Mouse (Mus musculus): Measurements from ENCODE around the gene Gpat3. TPM values are rescaled to one million over a fixed set of nuclear protein-coding genes. Genes with fewer than 3 reads are reported as not detected.

Gene Gpat3
- polyA plus RNA-seq (2015; fragmentation: Nextera tagmentation; extraction: Ambion mirVana), result 1.6 and 2.6 TPM in 2 replicates

DNA sequence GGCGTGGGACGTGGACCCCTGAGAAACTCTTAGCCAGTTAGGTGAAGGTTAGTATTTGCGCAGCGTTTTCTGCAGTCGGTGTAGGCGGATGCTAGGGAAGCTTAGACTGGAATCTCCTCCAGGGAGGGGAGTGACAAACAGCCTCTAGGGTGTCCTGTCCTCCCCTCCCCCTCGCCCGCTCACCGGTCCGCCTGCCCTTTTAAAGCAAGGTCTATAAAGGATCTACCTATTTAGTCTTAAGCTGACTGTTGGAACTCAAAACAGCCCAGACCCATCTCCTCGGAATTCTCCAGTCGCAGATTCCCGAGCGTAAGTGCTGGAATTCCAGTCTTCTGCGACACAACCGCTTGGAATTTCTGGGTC lies at the start of gene Gpat3:
Gene Gpat3, plus strand, starts transcription at position 229 of the 363 bp plus-strand sequence.
- peak; percentile 54; the same call in 1 of the 2 replicates for ATAC-seq (replicated peaks; ENCODE audit: low FRiP score, low read depth)
- H3K4me2 ChIP-seq (ENCODE audit: low read length), result peak within 1 kb of the TSS; percentile 99
- H3K27me3 ChIP-seq (ENCODE audit: insufficient read depth, low read length), result no peaks in the 10 kb centered on the region; the same call in 1 of the 2 replicates
- no peaks in the 10 kb centered on the region for H3K36me3 ChIP-seq (ENCODE audit: insufficient read depth, low read length)
- WGBS, result 1% methylated on average over 16 of the region's 16 CpGs
- H3K9ac ChIP-seq (ENCODE audit: low read depth, low read length), result peak within 1 kb of the TSS; percentile 64
- DNase-seq (ENCODE audit: low spot score), result peak; percentile 58
- TF ChIP-seq CTCF (IDR thresholded peaks at IDR 0.05; ENCODE audit: low read depth), result no peak
- no peaks in the 10 kb centered on the region for H3K9me3 ChIP-seq (replicated peaks; ENCODE audit: low read length)
- peak within 1 kb of the TSS; percentile 61 for H3K4me3 ChIP-seq (replicated peaks; ENCODE audit: low read depth, low read length)
- H3K27ac ChIP-seq, result peak within 1 kb of the TSS; percentile 39; the same call in 1 of the 2 replicates
- peaks cover 5% of the 10 kb centered on the region; the same call in 1 of the 2 replicates for H3K4me1 ChIP-seq (replicated peaks; ENCODE audit: insufficient read depth, low read length)

DNA sequence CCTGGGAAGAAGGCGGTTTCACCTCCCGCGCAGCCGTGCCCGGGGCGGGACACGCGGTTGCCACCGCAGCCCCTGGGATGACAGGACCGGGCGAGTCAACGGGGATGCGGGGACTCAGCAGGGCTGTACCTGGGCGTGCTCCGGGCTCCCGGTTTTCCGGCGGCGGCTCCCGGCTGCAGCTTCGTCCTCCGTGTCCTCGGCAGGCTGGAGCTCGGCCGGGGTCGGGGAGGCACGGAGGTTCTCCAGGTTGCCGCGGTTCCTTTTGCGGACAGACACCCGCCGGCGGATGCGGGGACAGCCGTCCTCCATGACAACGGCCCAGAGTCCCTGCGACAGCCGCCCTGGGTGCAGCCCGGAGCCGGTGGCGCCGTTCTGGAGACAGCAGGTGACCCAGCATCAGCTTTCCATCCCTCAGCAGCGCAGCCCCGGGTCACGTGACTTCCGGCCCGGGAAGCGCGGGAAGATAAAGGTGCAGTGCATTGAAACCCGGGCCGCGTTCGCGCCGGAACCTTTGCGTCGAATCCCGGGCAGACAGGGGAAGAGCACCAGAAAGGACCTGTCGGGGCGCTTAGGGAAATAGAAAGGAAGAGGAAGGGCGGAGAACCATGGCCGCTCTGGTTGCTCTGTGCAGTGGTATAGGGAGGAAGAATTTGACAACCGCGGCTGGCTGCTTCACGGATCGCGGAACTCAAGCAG lies 47.2 kb upstream of the Gpat3 start, which contains the start of the genes Helq and Mrps18c:
Gene Helq, minus strand, starts transcription at position 434 of the 696 bp plus-strand sequence.
Gene Mrps18c, plus strand, starts transcription at position 463 of the 696 bp plus-strand sequence.
- Histone ChIP-seq H3K27ac (no peak within 1 kb of the TSS), H3K27me3 (ENCODE audit: insufficient read depth, low read length) (no peaks in the 10 kb centered on the region), H3K36me3 (ENCODE audit: insufficient read depth, low read length) (0 out of 2 replicates have a peak, but pooled peaks cover 10% of the 10 kb centered on the region), H3K4me3 (replicated peaks; ENCODE audit: low read depth, low read length) (peak within 1 kb of the TSS; percentile 52), H3K4me2 (ENCODE audit: low read length) (peak within 1 kb of the TSS; percentile 94), H3K9me3 (replicated peaks; ENCODE audit: low read length) (no peaks in the 10 kb centered on the region), H3K9ac (ENCODE audit: low read depth, low read length) (peak within 1 kb of the TSS; percentile 65), H3K4me1 (replicated peaks; ENCODE audit: insufficient read depth, low read length) (no peaks in the 10 kb centered on the region; the same call in 1 of the 2 replicates)
- peak; percentile 95 for DNase-seq (ENCODE audit: low spot score)
- under 1% methylated on average over 66 of the region's 67 CpGs for WGBS
- TF ChIP-seq CTCF (IDR thresholded peaks at IDR 0.05; ENCODE audit: low read depth), result no peak
- ATAC-seq (replicated peaks; ENCODE audit: low FRiP score, low read depth), result peak; percentile 95

DNA sequence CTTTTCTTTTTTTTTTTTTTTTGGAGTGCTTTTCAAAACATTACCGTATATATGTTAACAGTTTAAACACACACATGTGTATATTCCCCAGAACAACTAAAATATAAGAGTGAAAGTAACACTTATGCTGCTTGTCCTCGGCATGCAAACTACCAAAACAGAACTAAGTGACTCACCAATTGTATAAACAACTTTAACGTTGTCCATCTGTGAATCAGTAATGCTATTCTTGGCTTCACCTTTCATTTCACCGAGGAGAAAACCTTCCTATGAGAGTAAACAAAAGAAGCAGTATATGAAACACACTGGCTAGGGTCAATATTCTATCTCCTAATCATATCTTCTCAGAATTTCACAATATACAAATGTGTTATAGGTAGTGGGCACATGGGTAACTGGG lies 27.2 kb upstream of the Gpat3 start:
- 0 out of 2 replicates have a peak, but pooled peaks cover 2% of the 10 kb centered on the region for H3K36me3 ChIP-seq (ENCODE audit: insufficient read depth, low read length)
- 69% methylated on average over 4 of the region's 4 CpGs for WGBS
- no peak for TF ChIP-seq CTCF (IDR thresholded peaks at IDR 0.05; ENCODE audit: low read depth)
- ATAC-seq (replicated peaks; ENCODE audit: low FRiP score, low read depth), result no peak
- H3K4me3 ChIP-seq (replicated peaks; ENCODE audit: low read depth, low read length), result no peak overlapping the region
- no peaks in the 10 kb centered on the region for H3K9me3 ChIP-seq (replicated peaks; ENCODE audit: low read length)
- no peaks in the 10 kb centered on the region for H3K4me1 ChIP-seq (replicated peaks; ENCODE audit: insufficient read depth, low read length)
- no peaks in the 10 kb centered on the region for H3K27me3 ChIP-seq (ENCODE audit: insufficient read depth, low read length)
- H3K27ac ChIP-seq, result no peak overlapping the region
- no peak overlapping the region for H3K9ac ChIP-seq (ENCODE audit: low read depth, low read length)
- no peak for DNase-seq (ENCODE audit: low spot score)
- no peak overlapping the region for H3K4me2 ChIP-seq (ENCODE audit: low read length)

DNA sequence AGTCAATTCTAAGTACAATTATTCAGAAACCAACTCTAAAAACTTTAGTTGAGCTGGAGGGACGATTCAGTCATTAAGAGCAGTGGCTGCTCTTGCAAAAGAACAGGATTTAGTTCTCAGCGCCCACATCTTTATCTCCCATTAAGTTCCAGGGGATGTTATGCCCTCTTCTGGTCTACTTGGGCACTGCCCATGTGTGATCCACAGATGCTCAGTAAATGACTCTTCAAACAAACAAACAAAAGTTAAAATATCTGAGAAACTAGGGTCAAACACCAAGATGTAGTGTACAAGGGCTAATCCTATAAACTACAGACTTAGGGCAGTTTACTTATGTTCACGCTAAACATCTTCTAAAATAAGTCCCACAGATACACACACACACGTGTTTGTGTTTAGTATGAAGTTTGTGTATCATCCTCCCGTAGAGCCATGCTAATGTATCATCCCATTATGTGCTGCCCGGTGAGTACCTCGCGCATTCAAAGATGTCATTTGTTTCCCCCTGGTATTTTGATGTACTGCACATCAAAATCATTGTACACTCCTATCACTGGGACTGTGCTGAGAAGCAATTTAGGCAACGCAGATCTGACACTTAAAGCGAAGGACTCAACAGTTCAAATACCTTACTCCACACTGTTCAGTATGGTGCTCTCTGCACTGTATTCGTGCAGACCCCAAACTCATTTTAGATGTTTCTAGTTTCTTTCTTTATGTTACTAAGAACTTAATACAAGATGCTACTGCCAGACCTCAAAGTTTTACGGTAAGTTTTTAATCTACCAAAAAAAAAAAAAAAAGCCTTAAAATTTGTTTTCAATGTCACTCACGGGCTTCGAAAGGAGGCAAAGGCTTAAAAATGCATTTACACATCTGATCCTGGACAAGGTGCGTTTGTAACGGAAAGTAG lies 25.7 kb upstream of the Gpat3 start:
- peak; percentile 54 for TF ChIP-seq CTCF (IDR thresholded peaks at IDR 0.05; ENCODE audit: low read depth)
- no peaks in the 10 kb centered on the region for H3K4me1 ChIP-seq (replicated peaks; ENCODE audit: insufficient read depth, low read length)
- WGBS, result 33% methylated on average over 16 of the region's 16 CpGs
- H3K4me3 ChIP-seq (replicated peaks; ENCODE audit: low read depth, low read length), result peak overlapping the region; percentile 90
- 0 out of 2 replicates have a peak, but pooled peaks cover 2% of the 10 kb centered on the region for H3K36me3 ChIP-seq (ENCODE audit: insufficient read depth, low read length)
- peak overlapping the region; percentile 90 for H3K9ac ChIP-seq (ENCODE audit: low read depth, low read length)
- peak overlapping the region; percentile 96 for H3K4me2 ChIP-seq (ENCODE audit: low read length)
- no peaks in the 10 kb centered on the region for H3K9me3 ChIP-seq (replicated peaks; ENCODE audit: low read length)
- ATAC-seq (replicated peaks; ENCODE audit: low FRiP score, low read depth), result no peak
- peak overlapping the region; percentile 76; the same call in 1 of the 2 replicates for H3K27ac ChIP-seq
- peak; percentile 20 for DNase-seq (ENCODE audit: low spot score)
- no peaks in the 10 kb centered on the region for H3K27me3 ChIP-seq (ENCODE audit: insufficient read depth, low read length)

DNA sequence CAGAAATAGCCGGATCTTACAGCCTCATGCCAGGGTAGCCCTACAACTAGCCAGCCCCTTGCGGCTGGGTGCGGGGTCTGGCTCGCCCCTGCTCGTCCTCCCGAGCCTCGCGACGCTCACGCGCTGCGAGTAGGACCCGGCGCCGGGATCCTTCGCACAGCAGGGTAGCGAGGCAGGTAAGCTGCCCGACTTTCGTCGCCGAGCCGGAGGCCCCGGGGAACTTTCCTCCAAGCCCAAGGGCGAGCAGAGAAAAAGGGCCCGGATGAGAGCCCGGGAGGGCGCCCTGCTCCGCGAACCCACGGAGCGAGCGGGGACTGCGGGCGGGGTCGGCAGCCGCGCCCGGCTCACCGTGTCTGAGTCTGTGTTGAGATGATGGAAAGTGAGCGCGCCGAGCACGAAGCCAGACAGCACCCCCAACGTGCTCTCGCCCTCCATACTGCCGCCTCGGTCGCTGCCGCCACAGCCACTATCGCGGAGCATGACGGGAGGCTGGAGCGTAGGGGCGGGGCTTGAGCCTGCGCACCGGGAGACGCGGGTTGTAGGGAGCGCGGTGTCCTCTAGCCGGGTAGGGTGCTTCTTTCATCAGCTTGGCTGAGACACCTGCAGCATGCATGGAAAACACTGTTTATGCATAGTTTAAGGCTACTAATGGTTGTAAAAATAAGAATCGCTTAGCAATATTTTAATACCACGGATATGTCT lies 24.9 kb upstream of the Gpat3 start, which contains the start of gene Abraxas1:
Gene Abraxas1, minus strand, starts transcription at position 483 of the 702 bp plus-strand sequence.
- under 1% methylated on average over 63 of the region's 63 CpGs for WGBS
- peak; percentile 93 for DNase-seq (ENCODE audit: low spot score)
- Histone ChIP-seq H3K9ac (ENCODE audit: low read depth, low read length) (peak within 1 kb of the TSS; percentile 90), H3K27me3 (ENCODE audit: insufficient read depth, low read length) (no peaks in the 10 kb centered on the region), H3K9me3 (replicated peaks; ENCODE audit: low read length) (no peaks in the 10 kb centered on the region), H3K4me2 (ENCODE audit: low read length) (peak within 1 kb of the TSS; percentile 96), H3K27ac (peak within 1 kb of the TSS; percentile 76), H3K4me3 (replicated peaks; ENCODE audit: low read depth, low read length) (peak within 1 kb of the TSS; percentile 90), H3K4me1 (replicated peaks; ENCODE audit: insufficient read depth, low read length) (no peaks in the 10 kb centered on the region), H3K36me3 (ENCODE audit: insufficient read depth, low read length) (0 out of 2 replicates have a peak, but pooled peaks cover 2% of the 10 kb centered on the region)
- ATAC-seq (replicated peaks; ENCODE audit: low FRiP score, low read depth), result peak; percentile 93
- no peak for TF ChIP-seq CTCF (IDR thresholded peaks at IDR 0.05; ENCODE audit: low read depth)
